ENCODE assay signal across 8 mouse cellular contexts in the genomic region with DNA sequence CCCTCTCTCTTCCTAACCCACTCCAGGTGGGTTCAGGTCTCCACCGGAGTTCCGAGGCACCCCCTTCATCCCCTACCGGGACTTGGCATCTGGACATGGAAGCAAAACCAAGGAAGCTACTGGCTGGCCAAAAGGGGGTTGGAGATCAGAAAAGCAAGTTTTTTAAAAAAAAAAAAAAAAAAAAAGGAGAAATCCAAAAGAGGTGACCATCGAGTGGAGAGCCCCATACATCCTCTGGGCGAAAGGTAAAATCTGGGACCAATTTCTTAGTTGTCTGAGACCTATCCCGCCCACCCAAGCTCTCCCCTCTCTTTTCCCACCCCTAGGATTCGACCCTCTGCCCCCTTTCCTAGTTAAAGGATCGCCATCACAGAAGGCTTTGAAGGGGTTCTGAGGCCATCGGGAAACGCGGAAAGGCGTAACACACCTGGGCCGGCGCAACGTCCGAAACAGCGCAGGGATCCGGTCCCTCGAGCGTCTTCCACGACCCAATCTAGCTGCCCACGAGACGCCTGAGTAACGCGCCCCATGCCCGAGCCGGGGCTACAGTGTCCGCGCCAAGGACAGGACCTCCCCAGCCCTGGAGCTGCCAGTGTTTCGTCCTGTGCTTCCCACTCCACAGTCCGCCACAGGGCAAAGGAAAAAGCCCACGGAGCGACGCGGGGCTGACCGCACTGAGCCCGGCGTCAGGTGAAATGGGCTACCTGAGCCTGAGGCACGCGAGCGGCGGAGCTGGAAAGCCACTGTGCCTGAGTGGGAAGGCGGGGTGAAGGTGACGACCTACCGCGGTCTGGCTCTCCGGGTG. TPM values are rescaled to one million over a fixed set of nuclear protein-coding genes. Genes with fewer than 3 reads are reported as not detected.
A peak's percentile ranks its signal among the peaks of the same experiment; 100 is the strongest.
DNase-seq lines count a peak whose midpoint lies in the region; ATAC-seq and TF ChIP-seq lines count a peak whose summit lies in the region.
"Not testable (repeated sequence)": the region's sequence is repeated elsewhere in the genome, so short reads cannot be mapped to it uniquely, and the experiment has no call there.

No protein-coding gene starts in this region.

- not testable (repeated sequence) for H3K4me1 ChIP-seq in embryonic facial prominence, embryonic 12.5 days; hindbrain, embryonic 14.5 days (replicated peaks; ENCODE audit: control insufficient read depth, insufficient read depth, low read length); limb, embryonic 11.5 days (ENCODE audit: control insufficient read depth, insufficient read depth, low read length); lung, embryonic 16.5 days (replicated peaks; ENCODE audit: control insufficient read depth, insufficient read depth, low read length); testis, adult 2 months (ENCODE audit: control insufficient read depth, insufficient read depth, low read length)

- DNase-seq in Muller cell, postnatal 12 days (ENCODE audit: inconsistent ontology term) = peak; percentile 10
- DNase-seq in hindbrain, embryonic 14.5 days (ENCODE audit: low spot score) = not testable (repeated sequence)
- DNase-seq in limb, embryonic 11.5 days (ENCODE audit: low spot score) = peak; percentile 36
- DNase-seq in naive thymus-derived CD4-positive, alpha-beta T cell, adult 2 months (ENCODE audit: low read depth) = peak; percentile 18

- H3K27me3 ChIP-seq in embryonic facial prominence, embryonic 12.5 days; hindbrain, embryonic 14.5 days (ENCODE audit: control insufficient read depth, insufficient read depth, low read length); limb, embryonic 11.5 days (ENCODE audit: control insufficient read depth, insufficient read depth, low read length); lung, embryonic 16.5 days (ENCODE audit: control insufficient read depth, insufficient read depth, low read depth, low read length); testis, adult 2 months (ENCODE audit: control insufficient read depth, insufficient read depth, low read length): not testable (repeated sequence)

- WGBS in embryonic facial prominence, embryonic 12.5 days = 4% methylated on average over 21 of the region's 47 CpGs
- 4% methylated on average over 21 of the region's 47 CpGs for WGBS in hindbrain, embryonic 14.5 days
- 2% methylated on average over 21 of the region's 47 CpGs for WGBS in limb, embryonic 11.5 days
- WGBS in lung, embryonic 16.5 days = 4% methylated on average over 21 of the region's 47 CpGs

- peak overlapping the region; percentile 54 for H3K4me2 ChIP-seq in embryonic facial prominence, embryonic 12.5 days (replicated peaks)
- H3K4me2 ChIP-seq in hindbrain, embryonic 14.5 days (replicated peaks) = peak overlapping the region; percentile 55
- H3K4me2 ChIP-seq in limb, embryonic 11.5 days (ENCODE audit: low read depth, severe bottlenecking) = peak overlapping the region; percentile 63
- peak overlapping the region; percentile 66 for H3K4me2 ChIP-seq in lung, embryonic 16.5 days (ENCODE audit: low read depth, low read length)

- not testable (repeated sequence) for H3K27ac ChIP-seq in embryonic facial prominence, embryonic 12.5 days; hindbrain, embryonic 14.5 days; limb, embryonic 11.5 days (replicated peaks; ENCODE audit: low read depth, low read length); testis, adult 2 months (ENCODE audit: control insufficient read depth, insufficient read depth, low read depth, low read length)
- peak overlapping the region; percentile 8; the same call in 1 of the 2 replicates for H3K27ac ChIP-seq in lung, embryonic 16.5 days (ENCODE audit: low read length)

- not testable (repeated sequence) for H3K36me3 ChIP-seq in embryonic facial prominence, embryonic 12.5 days; hindbrain, embryonic 14.5 days (replicated peaks; ENCODE audit: control insufficient read depth, insufficient read depth); limb, embryonic 11.5 days (ENCODE audit: control insufficient read depth, insufficient read depth, low read length); lung, embryonic 16.5 days (ENCODE audit: control insufficient read depth, insufficient read depth, low read length); testis, adult 2 months (ENCODE audit: control insufficient read depth, insufficient read depth, low read length)

- H3K9me3 ChIP-seq in embryonic facial prominence, embryonic 12.5 days; hindbrain, embryonic 14.5 days (ENCODE audit: control insufficient read depth, low read length); limb, embryonic 11.5 days (ENCODE audit: control insufficient read depth, low read length); lung, embryonic 16.5 days (ENCODE audit: control insufficient read depth, low read length): not testable (repeated sequence)

- peak overlapping the region; percentile 31 for H3K4me3 ChIP-seq in embryonic facial prominence, embryonic 12.5 days
- H3K4me3 ChIP-seq in hindbrain, embryonic 14.5 days (replicated peaks; ENCODE audit: low read length) = peak overlapping the region; percentile 33
- H3K4me3 ChIP-seq in limb, embryonic 11.5 days (ENCODE audit: low read depth, low read length) = peak overlapping the region; percentile 27
- peak overlapping the region; percentile 49 for H3K4me3 ChIP-seq in lung, embryonic 16.5 days (ENCODE audit: low read length)
- peak overlapping the region; percentile 83 for H3K4me3 ChIP-seq in testis, adult 2 months (ENCODE audit: control insufficient read depth, low read depth, low read length)

- TF ChIP-seq CTCF in testis, adult 2 months (IDR thresholded peaks at IDR 0.05; ENCODE audit: control insufficient read depth, insufficient read depth, insufficient replicate concordance, low read depth, low read length) = not testable (repeated sequence)

- TF ChIP-seq POLR2A in testis, adult 2 months (IDR thresholded peaks at IDR 0.05; ENCODE audit: control insufficient read depth, low read depth, low read length) = not testable (repeated sequence)

- peak; percentile 7; the same call in 1 of the 2 replicates for ATAC-seq in embryonic facial prominence, embryonic 12.5 days (ENCODE audit: insufficient number of reproducible peaks, insufficient read depth, low FRiP score, low TSS enrichment)
- ATAC-seq in frontal cortex, adult (ENCODE audit: low TSS enrichment) = 0 out of 2 replicates have a peak, but pooled peaks have one; percentile 10
- ATAC-seq in hindbrain, embryonic 14.5 days (ENCODE audit: low FRiP score) = not testable (repeated sequence)
- ATAC-seq in limb, embryonic 11.5 days (ENCODE audit: insufficient number of reproducible peaks, low FRiP score, low TSS enrichment, low read depth) = peak; percentile 40; the same call in 1 of the 2 replicates
- peak; percentile 59 for ATAC-seq in lung, embryonic 16.5 days (ENCODE audit: low read depth)

- H3K9ac ChIP-seq in embryonic facial prominence, embryonic 12.5 days; hindbrain, embryonic 14.5 days; limb, embryonic 11.5 days (ENCODE audit: low read length): not testable (repeated sequence)
- H3K9ac ChIP-seq in lung, embryonic 16.5 days (ENCODE audit: low read length) = peak overlapping the region; percentile 65

RNA-seq across cellular contexts. Expression of a gene that starts 28.8 kb away (rescaled TPM):
- polyA plus RNA-seq in embryonic facial prominence, embryonic 12.5 days (2016; fragmentation: Nextera tagmentation; extraction: Ambion mirVana) = 7.2 and 8.1 TPM in 2 replicates
- 8.8 and 9.8 TPM in 2 replicates for polyA plus RNA-seq in hindbrain, embryonic 14.5 days (2014; fragmentation: Nextera tagmentation; extraction: Ambion mirVana)
- polyA plus RNA-seq in limb, embryonic 11.5 days (2014; fragmentation: Nextera tagmentation; extraction: Ambion mirVana) = 3.7 and 4.8 TPM in 2 replicates
- polyA plus RNA-seq in lung, embryonic 16.5 days (2015; fragmentation: Nextera tagmentation; extraction: Ambion mirVana) = 33.6 and 37.7 TPM in 2 replicates
- 12.6 and 17.4 TPM in 2 replicates for polyA plus RNA-seq in testis, adult 2 months (2012; rRNA removed)

Comparison
In these comparisons a context has a peak if more than half of its experiments do, and no peak if none do; other contexts are left out.
1. H3K4me3 ChIP-seq: peak in every context shown above with its lines; median percentile 83 in testis, adult 2 months; 49 in lung, embryonic 16.5 days; 33 in hindbrain, embryonic 14.5 days; 31 in embryonic facial prominence, embryonic 12.5 days; 27 in limb, embryonic 11.5 days.